Comparison of ENCODE assay signal across 8 mouse cellular contexts in the genomic region with DNA sequence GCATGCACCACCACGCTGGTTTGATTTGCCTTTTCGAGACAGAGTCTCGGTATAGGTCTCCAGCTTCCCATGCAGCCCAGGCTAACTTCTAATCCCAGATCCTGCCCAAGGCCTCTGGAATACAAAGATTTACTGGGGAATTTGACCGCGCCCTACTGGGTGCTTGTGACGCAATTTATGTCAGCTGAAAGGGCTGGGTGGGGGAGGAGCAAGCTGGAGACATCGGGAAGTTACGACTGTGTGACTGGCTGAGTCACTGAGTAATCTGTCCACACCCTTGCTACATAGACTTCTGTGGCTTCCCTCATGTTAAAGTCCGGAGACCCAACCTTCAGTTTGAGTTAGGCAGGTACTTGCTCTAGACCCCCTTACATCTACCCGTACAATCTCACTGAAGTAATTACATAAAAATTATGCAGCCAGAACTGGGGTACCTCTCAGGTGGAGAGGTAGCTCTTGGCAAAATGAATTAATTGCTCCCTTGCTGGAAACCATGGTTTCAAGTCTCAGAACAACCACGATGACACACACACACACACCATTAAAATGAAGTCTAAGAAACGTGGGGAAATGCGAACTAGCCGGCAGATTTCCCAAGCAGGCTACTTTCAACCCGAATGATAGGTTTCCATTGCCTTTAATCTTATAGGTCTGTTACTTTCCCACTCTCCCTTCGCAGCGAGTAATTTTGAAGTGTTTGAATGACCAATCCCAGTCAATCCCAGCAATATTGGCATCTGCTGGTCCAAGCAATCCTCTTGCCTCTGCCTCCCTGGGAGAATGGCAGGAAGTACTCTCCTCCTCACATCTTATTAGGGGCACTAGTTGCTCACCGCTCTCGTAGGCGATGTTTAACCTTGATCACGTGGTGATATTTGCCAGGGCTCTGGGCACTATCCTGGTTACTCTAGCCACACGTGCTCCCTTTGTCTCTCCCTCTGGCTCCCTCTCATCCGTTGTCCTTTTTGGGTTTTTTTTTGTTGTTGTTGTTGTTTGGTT. TPM values are rescaled to one million over a fixed set of nuclear protein-coding genes. Genes with fewer than 3 reads are reported as not detected.
A peak's percentile ranks its signal among the peaks of the same experiment; 100 is the strongest.
DNase-seq lines count a peak whose midpoint lies in the region; ATAC-seq and TF ChIP-seq lines count a peak whose summit lies in the region.

A gene (minus strand): TSS at position 115 of the 999 bp plus-strand sequence.

- H3K4me1 ChIP-seq in erythroblast, embryonic 14.5 days (ENCODE audit: control insufficient read depth), result peaks cover 18% of the 10 kb centered on the region
- H3K4me1 ChIP-seq in intestine, postnatal 0 days (replicated peaks; ENCODE audit: control insufficient read depth, insufficient read depth, low read length), result no peaks in the 10 kb centered on the region
- no peaks in the 10 kb centered on the region for H3K4me1 ChIP-seq in lung, postnatal 0 days (ENCODE audit: insufficient read depth, low read depth, low read length)

- intact Hi-C loops in gastrocnemius, postnatal 36 days (cut with DNase I), result no loop called here

- H3K4me2 ChIP-seq in intestine, postnatal 0 days (replicated peaks; ENCODE audit: low read depth), result no peak within 1 kb of the TSS; the same call in 1 of the 2 replicates
- no peak within 1 kb of the TSS for H3K4me2 ChIP-seq in lung, postnatal 0 days (replicated peaks; ENCODE audit: low read depth, low read length)

- TF ChIP-seq EP300 in lung, postnatal 0 days (IDR thresholded peaks at IDR 0.05), result 0 out of 2 replicates have a peak, but pooled peaks have one; percentile 10

- ATAC-seq in erythroblast, adult 5-6 weeks (replicated peaks; ENCODE audit: low FRiP score, poor library complexity, severe bottlenecking), result no peak
- ATAC-seq in intestine, postnatal 0 days, result peak; percentile 91
- peak; percentile 60 for ATAC-seq in lung, postnatal 0 days

- no peaks in the 10 kb centered on the region for H3K36me3 ChIP-seq in erythroblast, embryonic 14.5 days (ENCODE audit: control insufficient read depth)
- no peaks in the 10 kb centered on the region for H3K36me3 ChIP-seq in intestine, postnatal 0 days (ENCODE audit: control insufficient read depth, insufficient read depth)
- H3K36me3 ChIP-seq in lung, postnatal 0 days (ENCODE audit: insufficient read depth, low read length), result no peaks in the 10 kb centered on the region

- no peak for TF ChIP-seq CTCF in intestine, postnatal 0 days (IDR thresholded peaks at IDR 0.05; ENCODE audit: low read depth)
- TF ChIP-seq CTCF in lung, postnatal 0 days (IDR thresholded peaks at IDR 0.05), result no peak

- no peak within 1 kb of the TSS for H3K9ac ChIP-seq in intestine, postnatal 0 days (ENCODE audit: low read depth, low read length)
- no peak within 1 kb of the TSS for H3K9ac ChIP-seq in lung, postnatal 0 days (replicated peaks; ENCODE audit: low read depth)

- DNase-seq in adrenal gland, postnatal 14 days, result no peak
- no peak for DNase-seq in gastrocnemius, postnatal 36 days
- DNase-seq in lung, postnatal 0 days (ENCODE audit: low spot score), result peak; percentile 54
- peak; percentile 72 for DNase-seq in urinary bladder, postnatal 14 days (ENCODE audit: low spot score)
- no peak for DNase-seq in thymus, postnatal 36 days

- H3K9me3 ChIP-seq in erythroblast, embryonic 14.5 days (ENCODE audit: control insufficient read depth, low read length), result no peaks in the 10 kb centered on the region
- H3K9me3 ChIP-seq in intestine, postnatal 0 days (ENCODE audit: control insufficient read depth), result no peaks in the 10 kb centered on the region
- no peaks in the 10 kb centered on the region for H3K9me3 ChIP-seq in lung, postnatal 0 days (ENCODE audit: low read length)

- 68% methylated on average over 23 of the region's 23 CpGs for WGBS in intestine, postnatal 0 days
- WGBS in lung, postnatal 0 days, result 81% methylated on average over 23 of the region's 23 CpGs

- peak within 1 kb of the TSS; percentile 50; the same call in 1 of the 2 replicates for H3K27ac ChIP-seq in intestine, postnatal 0 days (ENCODE audit: low read depth, low read length)
- H3K27ac ChIP-seq in lung, postnatal 0 days (ENCODE audit: low read length), result no peak within 1 kb of the TSS

- peak within 1 kb of the TSS; percentile 27 for H3K4me3 ChIP-seq in erythroblast, embryonic 14.5 days (replicated peaks)
- no peak within 1 kb of the TSS for H3K4me3 ChIP-seq in intestine, postnatal 0 days (ENCODE audit: low read depth, low read length)
- H3K4me3 ChIP-seq in lung, postnatal 0 days (ENCODE audit: low read depth, low read length), result no peak within 1 kb of the TSS

- H3K27me3 ChIP-seq in erythroblast, embryonic 14.5 days (ENCODE audit: control insufficient read depth), result no peaks in the 10 kb centered on the region
- H3K27me3 ChIP-seq in intestine, postnatal 0 days (replicated peaks; ENCODE audit: control insufficient read depth, insufficient read depth, low read length), result no peaks in the 10 kb centered on the region
- no peaks in the 10 kb centered on the region for H3K27me3 ChIP-seq in lung, postnatal 0 days (replicated peaks; ENCODE audit: insufficient read depth, low read length)

RNA-seq across cellular contexts. Expression of the gene that starts here (rescaled TPM):
- 23.1 and 24.0 TPM in 2 replicates for polyA plus RNA-seq in erythroblast, embryonic 14.5 days (2012)
- total RNA-seq in erythroblast, adult 5-6 weeks (2015; ENCODE audit: low replicate concordance), result 8.6 and 9.6 TPM in 2 replicates
- 8.4 and 18.3 TPM in 2 replicates for total RNA-seq in erythroblast, adult 5-6 weeks (2017; ENCODE audit: low replicate concordance)
- 53.3 and 55.1 TPM in 2 replicates for total RNA-seq in adrenal gland, postnatal 14 days (2021)
- total RNA-seq in gastrocnemius, postnatal 36 days (2021), result 10 to 100 TPM; 85.6 to 88.5 TPM
- polyA plus RNA-seq in intestine, postnatal 0 days (2015; fragmentation: Nextera tagmentation; extraction: Ambion mirVana), result 7.2 and 8.2 TPM in 2 replicates
- polyA plus RNA-seq in lung, postnatal 0 days (2015; fragmentation: Nextera tagmentation; extraction: Ambion mirVana), result 9.2 and 9.9 TPM in 2 replicates

Comparison
In these comparisons a context has a peak if more than half of its experiments do, and no peak if none do; other contexts are left out.
1. DNase-seq: peak in lung, postnatal 0 days (single experiment) and urinary bladder, postnatal 14 days (single experiment); none in adrenal gland, postnatal 14 days (single experiment), gastrocnemius, postnatal 36 days (0 of 2) and thymus, postnatal 36 days (0 of 2).